Mouse (Mus musculus): ENCODE measurements around the gene Carmil2. TPM values are rescaled to one million over a fixed set of nuclear protein-coding genes. Genes with fewer than 3 reads are reported as not detected.
A peak's percentile ranks its signal among the peaks of the same experiment; 100 is the strongest.

Carmil2 gene
- polyA plus RNA-seq, 1 experiment from 2014 or later: 17.8 TPM

DNA sequence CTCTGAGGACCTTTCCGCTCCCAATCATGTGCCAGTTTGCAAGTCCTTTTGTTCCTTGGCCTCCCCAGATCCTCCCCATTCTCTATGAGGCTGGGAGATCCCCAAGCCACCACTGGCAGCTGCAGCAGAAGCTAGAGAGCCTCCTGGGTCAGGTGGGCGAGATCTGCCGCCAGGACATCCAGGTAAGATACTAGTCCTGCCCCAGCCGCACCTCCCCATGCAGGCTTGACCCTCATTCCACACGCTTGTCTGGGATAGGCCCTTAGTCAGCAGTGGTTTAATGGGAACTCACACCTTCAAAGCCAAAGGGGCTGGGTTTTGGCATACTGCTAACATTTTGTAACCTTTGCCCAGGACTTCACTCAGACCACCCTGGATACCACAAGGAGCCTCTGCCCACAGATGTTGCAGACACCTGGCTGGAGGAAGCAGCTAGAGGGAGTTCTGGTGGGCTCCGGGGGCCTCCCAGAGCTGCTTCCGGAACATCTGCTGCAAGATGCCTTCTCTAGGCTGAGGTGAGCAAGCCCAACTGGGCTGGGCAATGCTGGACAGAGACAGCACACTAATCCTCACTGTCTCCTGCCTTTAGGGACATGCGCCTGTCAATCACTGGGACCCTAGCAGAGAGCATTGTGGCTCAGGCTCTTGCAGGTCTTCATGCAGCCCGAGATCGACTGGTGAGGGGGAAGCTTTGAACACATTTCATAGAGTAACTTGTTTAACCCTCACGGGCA is 6.5 kb downstream of the Carmil2 start:
- no peaks in the 10 kb centered on the region for H3K27me3 ChIP-seq (ENCODE audit: control insufficient read depth, insufficient read depth, low read length)
- peaks cover 10% of the 10 kb centered on the region for H3K4me1 ChIP-seq (ENCODE audit: control insufficient read depth, insufficient read depth, low read length)
- H3K4me3 ChIP-seq (replicated peaks; ENCODE audit: low read depth, low read length): no peak overlapping the region
- no peak for DNase-seq
- no peak for ATAC-seq (ENCODE audit: low FRiP score, low TSS enrichment)
- H3K36me3 ChIP-seq (ENCODE audit: control insufficient read depth, insufficient read depth, low read length): peaks cover 19% of the 10 kb centered on the region
- no peak overlapping the region for H3K27ac ChIP-seq (replicated peaks; ENCODE audit: low read depth, low read length)
- H3K4me2 ChIP-seq (ENCODE audit: low read length): no peak overlapping the region
- H3K9me3 ChIP-seq (ENCODE audit: control insufficient read depth, low read length): no peaks in the 10 kb centered on the region
- WGBS: 96% methylated on average over 11 of the region's 11 CpGs
- no peak overlapping the region for H3K9ac ChIP-seq (replicated peaks; ENCODE audit: low read length)

- 3% methylated on average over 30 of the region's 30 CpGs for WGBS
- Histone ChIP-seq H3K4me1 (ENCODE audit: control insufficient read depth, insufficient read depth, low read length) (peaks cover 10% of the 10 kb centered on the region), H3K9me3 (ENCODE audit: control insufficient read depth, low read length) (no peaks in the 10 kb centered on the region), H3K9ac (replicated peaks; ENCODE audit: low read length) (peak overlapping the region; percentile 73), H3K4me2 (ENCODE audit: low read length) (peak overlapping the region; percentile 75), H3K4me3 (replicated peaks; ENCODE audit: low read depth, low read length) (peak overlapping the region; percentile 68), H3K36me3 (ENCODE audit: control insufficient read depth, insufficient read depth, low read length) (peaks cover 29% of the 10 kb centered on the region), H3K27me3 (ENCODE audit: control insufficient read depth, insufficient read depth, low read length) (no peaks in the 10 kb centered on the region), H3K27ac (replicated peaks; ENCODE audit: low read depth, low read length) (peak overlapping the region; percentile 92)
- ATAC-seq (ENCODE audit: low FRiP score, low TSS enrichment) (peak; percentile 78), DNase-seq (peak; percentile 91)
These were observed 7.6 kb downstream of the Carmil2 start for GRCm38 (mm10) chr8:105693648-105694047.

GRCm38 (mm10) chr8:105694051-105694799 is 8.2 kb downstream of the Carmil2 start:
- H3K4me1 ChIP-seq (ENCODE audit: control insufficient read depth, insufficient read depth, low read length): peaks cover 10% of the 10 kb centered on the region
- H3K4me2 ChIP-seq (ENCODE audit: low read length): peak overlapping the region; percentile 75
- H3K4me3 ChIP-seq (replicated peaks; ENCODE audit: low read depth, low read length): peak overlapping the region; percentile 68
- peak overlapping the region; percentile 92 for H3K27ac ChIP-seq (replicated peaks; ENCODE audit: low read depth, low read length)
- no peaks in the 10 kb centered on the region for H3K9me3 ChIP-seq (ENCODE audit: control insufficient read depth, low read length)
- peak overlapping the region; percentile 73 for H3K9ac ChIP-seq (replicated peaks; ENCODE audit: low read length)
- H3K36me3 ChIP-seq (ENCODE audit: control insufficient read depth, insufficient read depth, low read length): peaks cover 34% of the 10 kb centered on the region
- ATAC-seq (ENCODE audit: low FRiP score, low TSS enrichment) (peak; percentile 64), DNase-seq (peak; percentile 75)
- H3K27me3 ChIP-seq (ENCODE audit: control insufficient read depth, insufficient read depth, low read length): no peaks in the 10 kb centered on the region
- 4% methylated on average over 40 of the region's 40 CpGs for WGBS

DNA sequence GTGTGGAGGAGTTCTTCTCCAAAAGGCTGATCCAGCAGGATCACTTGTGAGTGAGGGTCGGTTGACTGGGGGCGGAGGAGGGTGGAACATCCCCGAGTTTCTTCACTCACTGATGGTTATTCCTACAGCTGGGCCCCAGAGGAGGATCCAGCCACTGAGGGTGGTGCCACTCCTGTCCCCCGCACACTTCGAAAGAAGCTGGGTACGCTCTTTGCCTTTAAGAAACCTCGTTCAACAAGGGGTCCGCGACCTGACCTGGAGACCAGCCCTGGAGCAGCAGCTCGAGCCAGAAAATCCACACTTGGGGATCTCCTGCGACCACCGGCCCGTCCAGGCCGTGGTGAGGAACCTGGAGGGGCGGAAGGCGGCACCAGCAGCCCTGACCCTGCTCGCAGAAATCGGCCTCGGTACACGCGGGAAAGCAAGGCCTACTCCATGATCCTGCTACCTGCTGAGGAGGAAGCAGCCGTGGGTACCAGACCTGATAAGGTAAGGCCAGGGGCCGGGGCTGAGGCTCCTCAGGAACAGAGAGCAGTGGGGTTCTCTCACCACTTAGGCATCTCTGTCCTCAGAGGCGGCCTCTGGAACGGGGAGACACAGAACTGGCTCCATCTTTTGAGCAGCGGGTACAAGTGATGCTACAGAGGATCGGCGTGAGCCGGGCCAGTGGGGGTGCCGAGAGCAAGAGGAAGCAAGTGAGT is 9.2 kb downstream of the Carmil2 start:
- no peaks in the 10 kb centered on the region for H3K9me3 ChIP-seq (ENCODE audit: control insufficient read depth, low read length)
- H3K9ac ChIP-seq (replicated peaks; ENCODE audit: low read length): peak overlapping the region; percentile 73
- H3K4me3 ChIP-seq (replicated peaks; ENCODE audit: low read depth, low read length): peak overlapping the region; percentile 68
- H3K36me3 ChIP-seq (ENCODE audit: control insufficient read depth, insufficient read depth, low read length): peaks cover 38% of the 10 kb centered on the region
- DNase-seq: no peak
- 84% methylated on average over 30 of the region's 30 CpGs for WGBS
- H3K4me2 ChIP-seq (ENCODE audit: low read length): peak overlapping the region; percentile 75
- H3K4me1 ChIP-seq (ENCODE audit: control insufficient read depth, insufficient read depth, low read length): peaks cover 14% of the 10 kb centered on the region
- peak overlapping the region; percentile 92 for H3K27ac ChIP-seq (replicated peaks; ENCODE audit: low read depth, low read length)
- H3K27me3 ChIP-seq (ENCODE audit: control insufficient read depth, insufficient read depth, low read length): no peaks in the 10 kb centered on the region
- no peak for ATAC-seq (ENCODE audit: low FRiP score, low TSS enrichment)

- Histone ChIP-seq H3K9me3 (ENCODE audit: control insufficient read depth, low read length) (no peaks in the 10 kb centered on the region), H3K9ac (replicated peaks; ENCODE audit: low read length) (no peak overlapping the region), H3K27me3 (ENCODE audit: control insufficient read depth, insufficient read depth, low read length) (no peaks in the 10 kb centered on the region), H3K4me2 (ENCODE audit: low read length) (no peak overlapping the region), H3K4me3 (replicated peaks; ENCODE audit: low read depth, low read length) (no peak overlapping the region), H3K4me1 (ENCODE audit: control insufficient read depth, insufficient read depth, low read length) (peaks cover 23% of the 10 kb centered on the region), H3K27ac (replicated peaks; ENCODE audit: low read depth, low read length) (no peak overlapping the region), H3K36me3 (ENCODE audit: control insufficient read depth, insufficient read depth, low read length) (peaks cover 38% of the 10 kb centered on the region)
- ATAC-seq (ENCODE audit: low FRiP score, low TSS enrichment) (no peak), DNase-seq (no peak)
- 90% methylated on average over 17 of the region's 17 CpGs for WGBS
These were observed 11.2 kb downstream of the Carmil2 start for GRCm38 (mm10) chr8:105697196-105697780.

- H3K9ac ChIP-seq (replicated peaks; ENCODE audit: low read length): no peak overlapping the region
- H3K36me3 ChIP-seq (ENCODE audit: control insufficient read depth, insufficient read depth, low read length): peaks cover 44% of the 10 kb centered on the region
- no peaks in the 10 kb centered on the region for H3K9me3 ChIP-seq (ENCODE audit: control insufficient read depth, low read length)
- ATAC-seq (ENCODE audit: low FRiP score, low TSS enrichment) (no peak), DNase-seq (no peak)
- H3K4me1 ChIP-seq (ENCODE audit: control insufficient read depth, insufficient read depth, low read length): peaks cover 25% of the 10 kb centered on the region
- WGBS: 86% methylated on average over 5 of the region's 5 CpGs
- H3K27ac ChIP-seq (replicated peaks; ENCODE audit: low read depth, low read length): no peak overlapping the region
- H3K27me3 ChIP-seq (ENCODE audit: control insufficient read depth, insufficient read depth, low read length): no peaks in the 10 kb centered on the region
- no peak overlapping the region for H3K4me3 ChIP-seq (replicated peaks; ENCODE audit: low read depth, low read length)
- H3K4me2 ChIP-seq (ENCODE audit: low read length): no peak overlapping the region
These were observed 12.7 kb downstream of the Carmil2 start for GRCm38 (mm10) chr8:105698734-105699133.

- DNase-seq: no peak
- 88% methylated on average over 11 of the region's 11 CpGs for WGBS
- ATAC-seq (ENCODE audit: low FRiP score, low TSS enrichment): no peak
- Histone ChIP-seq H3K36me3 (ENCODE audit: control insufficient read depth, insufficient read depth, low read length) (peaks cover 49% of the 10 kb centered on the region), H3K4me1 (ENCODE audit: control insufficient read depth, insufficient read depth, low read length) (peaks cover 25% of the 10 kb centered on the region), H3K4me2 (ENCODE audit: low read length) (peak overlapping the region; percentile 83), H3K27me3 (ENCODE audit: control insufficient read depth, insufficient read depth, low read length) (no peaks in the 10 kb centered on the region), H3K9ac (replicated peaks; ENCODE audit: low read length) (peak overlapping the region; percentile 68), H3K4me3 (replicated peaks; ENCODE audit: low read depth, low read length) (peak overlapping the region; percentile 57), H3K9me3 (ENCODE audit: control insufficient read depth, low read length) (no peaks in the 10 kb centered on the region), H3K27ac (replicated peaks; ENCODE audit: low read depth, low read length) (no peak overlapping the region)
These were observed 13.6 kb downstream of the Carmil2 start for GRCm38 (mm10) chr8:105699488-105700215.

DNA sequence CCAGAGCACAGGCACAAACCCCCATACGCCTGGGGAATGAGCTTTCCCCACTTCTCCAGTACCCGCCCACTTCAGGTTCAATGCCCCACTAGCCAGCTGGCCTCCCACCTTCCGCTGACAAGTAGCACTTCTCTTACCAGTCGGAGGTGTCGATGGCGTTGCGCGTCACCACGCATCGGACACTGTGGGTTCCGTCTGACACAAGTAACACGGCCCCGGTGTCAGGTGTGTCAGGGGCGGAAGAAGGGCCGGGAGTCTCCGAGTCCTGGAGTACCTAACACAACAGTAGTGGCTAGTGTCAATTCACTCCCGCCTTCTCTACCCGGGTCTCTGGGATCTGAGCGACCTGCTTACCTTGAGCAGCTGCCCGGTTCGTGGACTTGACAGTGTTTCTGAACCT is 14.5 kb downstream of the Carmil2 start:
- Histone ChIP-seq H3K4me1 (ENCODE audit: control insufficient read depth, insufficient read depth, low read length) (peaks cover 17% of the 10 kb centered on the region), H3K9me3 (ENCODE audit: control insufficient read depth, low read length) (no peaks in the 10 kb centered on the region), H3K9ac (replicated peaks; ENCODE audit: low read length) (peak overlapping the region; percentile 68), H3K27ac (replicated peaks; ENCODE audit: low read depth, low read length) (peak overlapping the region; percentile 92), H3K4me3 (replicated peaks; ENCODE audit: low read depth, low read length) (peak overlapping the region; percentile 57), H3K36me3 (ENCODE audit: control insufficient read depth, insufficient read depth, low read length) (peaks cover 45% of the 10 kb centered on the region), H3K27me3 (ENCODE audit: control insufficient read depth, insufficient read depth, low read length) (no peaks in the 10 kb centered on the region), H3K4me2 (ENCODE audit: low read length) (peak overlapping the region; percentile 83)
- ATAC-seq (ENCODE audit: low FRiP score, low TSS enrichment) (peak; percentile 49; the same call in 1 of the 2 replicates), DNase-seq (no peak)
- WGBS: 0% methylated on average over 21 of the region's 21 CpGs

All from midbrain, embryonic 14.5 days (tissue).